Mouse (Mus musculus): ENCODE measurements at regions not wholly inside any gene's neighbourhood (a gene's known extent, or its start where the extent isn't known, plus 50 kb on each side); places are given as distances from the start of the nearest gene placed in this dataset.

GRCm38 (mm10) chr15:68626976-68627375 lies 2126.3 kb upstream of the Lrrc6 start:
- no peak for DNase-seq

GRCm38 (mm10) chr15:68624831-68625230 lies 2124.1 kb upstream of the Lrrc6 start:
- DNase-seq = no peak

- no peak for DNase-seq
Observed at GRCm38 (mm10) chr15:68620417-68621214, 2119.9 kb upstream of the Lrrc6 start.

- peak; percentile 71 for DNase-seq
Observed at GRCm38 (mm10) chr15:68606110-68606791, 2105.5 kb upstream of the Lrrc6 start.

GRCm38 (mm10) chr15:68605478-68605877 lies 2104.8 kb upstream of the Lrrc6 start:
- DNase-seq = no peak

GRCm38 (mm10) chr15:68582177-68582576 lies 2081.5 kb upstream of the Lrrc6 start:
- DNase-seq = no peak

GRCm38 (mm10) chr15:68579486-68579885 lies 2078.8 kb upstream of the Lrrc6 start:
- DNase-seq = no peak

- DNase-seq = no peak
Observed at GRCm38 (mm10) chr15:68560654-68561053, 2059.9 kb upstream of the Lrrc6 start.

- no peak for DNase-seq
Observed at GRCm38 (mm10) chr15:68556133-68556532, 2055.4 kb upstream of the Lrrc6 start.

- DNase-seq = no peak
Observed at GRCm38 (mm10) chr15:68536055-68536325, 2035.3 kb upstream of the Lrrc6 start.

GRCm38 (mm10) chr15:68535297-68536054 lies 2034.8 kb upstream of the Lrrc6 start:
- DNase-seq = no peak

GRCm38 (mm10) chr15:68520759-68521158 lies 2020.0 kb upstream of the Lrrc6 start:
- DNase-seq = no peak

- no peak for DNase-seq
Observed at GRCm38 (mm10) chr15:68512431-68512830, 2011.7 kb upstream of the Lrrc6 start.

- DNase-seq = peak; percentile 5
Observed at GRCm38 (mm10) chr15:68508190-68508589, 2007.5 kb upstream of the Lrrc6 start.

GRCm38 (mm10) chr15:68506093-68506492 lies 2005.4 kb upstream of the Lrrc6 start:
- no peak for DNase-seq

- no peak for DNase-seq
Observed at GRCm38 (mm10) chr15:68496438-68496837, 1995.7 kb upstream of the Lrrc6 start.

- DNase-seq = no peak
Observed at GRCm38 (mm10) chr15:68484789-68485188, 1984.1 kb upstream of the Lrrc6 start.

GRCm38 (mm10) chr15:68477745-68478144 lies 1977.0 kb upstream of the Lrrc6 start:
- DNase-seq = no peak

- DNase-seq = no peak
Observed at GRCm38 (mm10) chr15:68471928-68472327, 1971.2 kb upstream of the Lrrc6 start.

- DNase-seq = no peak
Observed at GRCm38 (mm10) chr15:68462851-68463250, 1962.1 kb upstream of the Lrrc6 start.

GRCm38 (mm10) chr15:68457239-68457638 lies 1956.5 kb upstream of the Lrrc6 start:
- DNase-seq = no peak

GRCm38 (mm10) chr15:68451971-68452370 lies 1951.3 kb upstream of the Lrrc6 start:
- no peak for DNase-seq

- DNase-seq = peak; percentile 4
Observed at GRCm38 (mm10) chr15:68445341-68445740, 1944.6 kb upstream of the Lrrc6 start.

GRCm38 (mm10) chr15:68440636-68441035 lies 1939.9 kb upstream of the Lrrc6 start:
- DNase-seq = no peak

Data from kidney, postnatal 10 days (tissue).